Mouse (Mus musculus): ENCODE data around the gene Scgb2b15. TPM values are rescaled to one million over a fixed set of nuclear protein-coding genes. Genes with fewer than 3 reads are reported as not detected.

Scgb2b15 gene
- polyA plus RNA-seq (2017; shearing (Covaris generic)), result not detected

DNA sequence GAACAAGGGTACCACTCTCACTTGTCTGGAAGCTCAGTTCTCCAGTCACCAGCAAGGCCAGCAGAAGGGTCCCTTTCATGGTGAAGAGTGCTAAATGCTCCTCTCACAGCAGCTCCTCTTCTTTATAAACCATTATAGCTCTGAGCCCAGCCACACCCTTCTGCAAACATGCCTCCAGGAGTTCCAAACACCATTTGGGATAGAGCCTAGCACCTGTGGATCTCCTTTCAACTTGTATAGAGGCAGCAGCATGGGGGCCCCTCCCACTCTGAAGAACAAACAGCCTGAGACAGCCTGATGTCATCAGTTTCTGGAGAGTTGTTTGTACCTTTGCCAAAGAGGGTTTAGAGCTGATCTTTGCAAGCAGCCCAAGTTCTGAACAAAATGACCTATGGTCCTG lies at the start of gene Scgb2b15:
TSS of gene Scgb2b15 (minus strand) at position 101 of the 400 bp plus-strand sequence.

DNA sequence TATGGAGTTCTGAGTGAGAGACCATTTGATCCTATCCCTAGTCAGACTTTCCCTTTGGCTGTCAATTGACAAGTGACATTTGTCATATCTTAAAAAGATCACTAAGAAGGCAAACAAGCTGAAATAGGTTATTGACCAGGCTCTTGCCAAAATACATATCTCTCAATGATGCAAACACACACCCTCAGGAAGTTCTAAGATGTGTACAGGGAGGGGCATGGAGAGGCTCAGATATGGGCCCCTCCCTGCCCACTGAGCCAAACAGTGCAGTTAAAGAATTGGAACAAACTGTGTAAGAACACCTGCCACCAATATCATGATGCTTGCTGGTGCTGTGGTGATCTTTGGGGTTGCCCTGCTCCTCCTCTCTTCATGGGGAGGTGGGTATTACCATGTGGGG lies 6.8 kb upstream of the Scgb2b15 start, which contains the start of gene Scgb1b15:
TSS of gene Scgb1b15 (plus strand) at position 301 of the 400 bp plus-strand sequence.

Other genes with a start within 250 kb of the Scgb2b15 start
- not detected for gene Scgb1b15, start 6.9 kb upstream of the Scgb2b15 start, polyA plus RNA-seq (2017; shearing (Covaris generic))
- gene Scgb2b17, start 226.9 kb upstream of the Scgb2b15 start, polyA plus RNA-seq (2017; shearing (Covaris generic)), result not detected
- gene Scgb1b17, start 233.8 kb upstream of the Scgb2b15 start, polyA plus RNA-seq (2017; shearing (Covaris generic)), result not detected

Measured in effector memory CD4-positive, alpha-beta T cell, adult 5 months (primary cell).